ENCODE assay signal across 21 mouse cellular contexts in genomic region chr5:52473988-52474387, GRCm38 (mm10). TPM values are rescaled to one million over a fixed set of nuclear protein-coding genes. Genes with fewer than 3 reads are reported as not detected.
DNase-seq lines count a peak whose midpoint lies in the region; ATAC-seq and TF ChIP-seq lines count a peak whose summit lies in the region.
"Had no signal": no experiment of that assay in that cellular context is flagged by ENCODE, and none has a peak within 500 bp of the region (broad histone marks: within the 10 kb centered on the region; RNA-seq: fewer than 3 reads in every experiment).

No protein-coding gene starts in this region.

- peak overlapping the region; percentile 4; the same call in 1 of the 2 replicates for H3K27ac ChIP-seq in left cerebral cortex, adult 2 months
- H3K27ac ChIP-seq: embryonic facial prominence, embryonic 13.5 days; embryonic facial prominence, embryonic 15.5 days; forebrain, embryonic 10.5 days; forebrain, embryonic 12.5 days had no signal

- no peak for TF ChIP-seq CTCF in left cerebral cortex, adult 2 months (IDR thresholded peaks at IDR 0.05)

- no peak for ATAC-seq in cerebellum, adult (ENCODE audit: insufficient number of reproducible peaks, low FRiP score, low TSS enrichment)
- ATAC-seq: forebrain, embryonic 14.5 days; forebrain, embryonic 16.5 days had no signal

- no peak overlapping the region for H3K4me3 ChIP-seq in left cerebral cortex, adult 2 months
- H3K4me3 ChIP-seq: embryonic facial prominence, embryonic 13.5 days; embryonic facial prominence, embryonic 15.5 days; erythroblast, embryonic 14.5 days; forebrain, embryonic 10.5 days; forebrain, embryonic 12.5 days had no signal

- DNase-seq in cerebellum, adult 9-11 months = peak; percentile 46
- no peak for DNase-seq in cerebellum, postnatal 4 days (ENCODE audit: low spot score in 2 of 2)
- DNase-seq in cerebellum, postnatal 14 days = peak; percentile 31 to 37
- no peak for DNase-seq in left cerebral cortex, adult 2 months (ENCODE audit: extremely low spot score in 1 of 2, low spot score in 2 of 2)
- DNase-seq in left cerebral cortex, postnatal 10 days (ENCODE audit: extremely low spot score in 1 of 2, low spot score in 2 of 2) = no peak
- DNase-seq in brain, adult 2 months (ENCODE audit: low read depth, low spot score) = peak; percentile 59
- no peak for DNase-seq in embryo, embryonic 10 days (ENCODE audit: low spot score)
- DNase-seq: adrenal gland, adult 2 months; adrenal gland, postnatal 10 days; adrenal gland, postnatal 25 days; cerebellum, adult 11 months; embryo, embryonic 11 days had no signal

- intact Hi-C loops in left cerebral cortex, adult 2 months (cut with DNase I) = loop anchor here (2.0 to 5.0 kb wide), 2 partner anchors 287 to 357 kb away; no protein-coding TSS in a partner anchor
- intact Hi-C loops in left cerebral cortex, postnatal 10 days (cut with DNase I) = no loop called here

RNA-seq across cellular contexts. Expression of gene Ccdc149, which starts 2.7 kb away (rescaled TPM):
- total RNA-seq in left cerebral cortex, adult 2 months (2021) = 10 to 100 TPM; 68.2 to 75.8 TPM
- 10 to 100 TPM; 33.1 to 35.6 TPM for total RNA-seq in left cerebral cortex, postnatal 10 days (2021)
- total RNA-seq: MEL had no signal

Comparison
In these comparisons a context has a peak if more than half of its experiments do, and no peak if none do; other contexts are left out.
1. DNase-seq: peak in cerebellum, adult 9-11 months (single experiment), cerebellum, postnatal 14 days (2 of 2) and brain, adult 2 months (single experiment); none in cerebellum, postnatal 4 days (0 of 2), left cerebral cortex, adult 2 months (0 of 2), left cerebral cortex, postnatal 10 days (0 of 2) and embryo, embryonic 10 days (single experiment).